Comparison of ENCODE assay signal across 25 mouse cellular contexts in genomic region chr6:136955240-136955639, GRCm38 (mm10). TPM values are rescaled to one million over a fixed set of nuclear protein-coding genes. Genes with fewer than 3 reads are reported as not detected.
A peak's percentile ranks its signal among the peaks of the same experiment; 100 is the strongest.
DNase-seq lines count a peak whose midpoint lies in the region; ATAC-seq and TF ChIP-seq lines count a peak whose summit lies in the region.
"Had no signal": no experiment of that assay in that cellular context is flagged by ENCODE, and none has a peak within 500 bp of the region (broad histone marks: within the 10 kb centered on the region; RNA-seq: fewer than 3 reads in every experiment).

No protein-coding gene starts in this region.

- 0 out of 2 replicates have a peak, but pooled peaks cover 3% of the 10 kb centered on the region for H3K4me1 ChIP-seq in liver, postnatal 0 days (ENCODE audit: insufficient read depth)
- no peaks in the 10 kb centered on the region; the same call in 1 of the 2 replicates for H3K4me1 ChIP-seq in liver, embryonic 12.5 days
- H3K4me1 ChIP-seq: embryonic facial prominence, embryonic 12.5 days; forebrain, embryonic 12.5 days had no signal

- H3K9ac ChIP-seq in liver, postnatal 0 days (replicated peaks), result no peak overlapping the region
- H3K9ac ChIP-seq in liver, embryonic 12.5 days, result no peak overlapping the region
- H3K9ac ChIP-seq: embryonic facial prominence, embryonic 12.5 days; forebrain, embryonic 12.5 days had no signal

- H3K4me2 ChIP-seq in liver, postnatal 0 days (ENCODE audit: low read depth, low read length), result no peak overlapping the region
- H3K4me2 ChIP-seq in liver, embryonic 12.5 days, result no peak overlapping the region
- H3K4me2 ChIP-seq: embryonic facial prominence, embryonic 12.5 days; forebrain, embryonic 12.5 days had no signal

- peak overlapping the region; percentile 62 for H3K27ac ChIP-seq in liver, postnatal 0 days (ENCODE audit: low read depth)
- no peak overlapping the region for H3K27ac ChIP-seq in liver, embryonic 12.5 days
- H3K27ac ChIP-seq: embryonic facial prominence, embryonic 10.5 days; embryonic facial prominence, embryonic 12.5 days; forebrain, embryonic 10.5 days; forebrain, embryonic 12.5 days had no signal

- no peak for TF ChIP-seq EP300 in liver, postnatal 0 days (IDR thresholded peaks at IDR 0.05; ENCODE audit: low read depth)

- TF ChIP-seq CTCF in liver, postnatal 0 days (IDR thresholded peaks at IDR 0.05; ENCODE audit: low read depth), result no peak

- no peak for DNase-seq in liver, postnatal 0 days
- DNase-seq: adrenal gland, adult 8-10 months; adrenal gland, postnatal 14 days; cerebellum, adult 11-12 months; cerebellum, adult 2 months; cerebellum, adult 9-10 months; cerebellum, postnatal 25 days had no signal

- WGBS in liver, postnatal 0 days (ENCODE audit: insufficient replicate concordance), result 45% methylated on average over 3 of the region's 3 CpGs
- WGBS in liver, embryonic 12.5 days (ENCODE audit: insufficient replicate concordance), result 55% methylated on average over 3 of the region's 3 CpGs

- H3K4me3 ChIP-seq in liver, postnatal 0 days (ENCODE audit: low read depth, low read length), result no peak overlapping the region
- H3K4me3 ChIP-seq in liver, embryonic 12.5 days, result no peak overlapping the region
- H3K4me3 ChIP-seq: embryonic facial prominence, embryonic 10.5 days; embryonic facial prominence, embryonic 12.5 days; erythroblast, embryonic 14.5 days; forebrain, embryonic 10.5 days; forebrain, embryonic 12.5 days had no signal

- no peak for ATAC-seq in liver, postnatal 0 days
- no peak for ATAC-seq in liver, embryonic 12.5 days
- peak; percentile 72 for ATAC-seq in granulocyte monocyte progenitor cell, adult 5-6 weeks (replicated peaks; ENCODE audit: poor library complexity, severe bottlenecking)
- peak; percentile 44 for ATAC-seq in megakaryocyte progenitor cell, adult 5-6 weeks (replicated peaks; ENCODE audit: poor library complexity)
- ATAC-seq in inflammation-experienced regulatory T-cells, adult 6 months, result no peak
- ATAC-seq in erythroblast, adult 5-6 weeks (replicated peaks; ENCODE audit: low FRiP score, poor library complexity, severe bottlenecking), result no peak
- ATAC-seq: activated CD4-positive, CD25-positive, alpha-beta regulatory T cell, adult 4 months; forebrain, embryonic 14.5 days; forebrain, embryonic 16.5 days; Patski had no signal

- H3K36me3 ChIP-seq in liver, postnatal 0 days (replicated peaks; ENCODE audit: insufficient read depth, low read length), result no peaks in the 10 kb centered on the region
- H3K36me3 ChIP-seq in liver, embryonic 12.5 days, result no peaks in the 10 kb centered on the region
- H3K36me3 ChIP-seq: embryonic facial prominence, embryonic 10.5 days; embryonic facial prominence, embryonic 12.5 days; forebrain, embryonic 10.5 days; forebrain, embryonic 12.5 days had no signal

- no peaks in the 10 kb centered on the region for H3K9me3 ChIP-seq in liver, postnatal 0 days (ENCODE audit: low read length)
- no peaks in the 10 kb centered on the region for H3K9me3 ChIP-seq in liver, embryonic 12.5 days (replicated peaks)
- H3K9me3 ChIP-seq: embryonic facial prominence, embryonic 10.5 days; embryonic facial prominence, embryonic 12.5 days; forebrain, embryonic 10.5 days; forebrain, embryonic 12.5 days had no signal

- H3K27me3 ChIP-seq in liver, postnatal 0 days (ENCODE audit: insufficient read depth, low read length), result no peaks in the 10 kb centered on the region
- H3K27me3 ChIP-seq in liver, embryonic 12.5 days (replicated peaks), result no peaks in the 10 kb centered on the region
- H3K27me3 ChIP-seq: embryonic facial prominence, embryonic 12.5 days; forebrain, embryonic 12.5 days; Patski had no signal

RNA-seq across cellular contexts. Expression of gene Arhgdib, which starts 13.5 kb away (rescaled TPM):
- polyA plus RNA-seq in liver, postnatal 0 days (2015; fragmentation: Nextera tagmentation; extraction: Ambion mirVana), result 190 and 192 TPM in 2 replicates
- polyA plus RNA-seq in liver, embryonic 12.5 days (2016; fragmentation: Nextera tagmentation; extraction: Ambion mirVana), result 120 and 122 TPM in 2 replicates
- total RNA-seq in granulocyte monocyte progenitor cell, adult 5-6 weeks (2014; fragmentation: Nextera tagmentation), result 1,912 and 2,149 TPM in 2 replicates
- 1,225 and 1,275 TPM in 2 replicates for total RNA-seq in granulocyte monocyte progenitor cell, adult 5-6 weeks (2017)
- total RNA-seq in megakaryocyte progenitor cell, adult 5-6 weeks (2015), result 2,686 and 2,904 TPM in 2 replicates
- 1,309 and 1,334 TPM in 2 replicates for total RNA-seq in megakaryocyte progenitor cell, adult 5-6 weeks (2017)
- 1,000 to 10,000 TPM; 2,255 to 2,929 (median 2,357) TPM for polyA plus RNA-seq in inflammation-experienced regulatory T-cells, adult 6 months (2017; shearing (Covaris generic))
- total RNA-seq in erythroblast, adult 5-6 weeks (2015; ENCODE audit: low replicate concordance), result 1,174 and 1,226 TPM in 2 replicates
- 299 and 335 TPM in 2 replicates for total RNA-seq in erythroblast, adult 5-6 weeks (2017; ENCODE audit: low replicate concordance)

RNA-seq across cellular contexts. Expression of gene Pde6h, which starts 31.6 kb away (rescaled TPM):
- 0.34 and 0.77 TPM in 2 replicates for polyA plus RNA-seq in liver, postnatal 0 days (2015; fragmentation: Nextera tagmentation; extraction: Ambion mirVana)
- polyA plus RNA-seq in liver, embryonic 12.5 days (2016; fragmentation: Nextera tagmentation; extraction: Ambion mirVana), result not detected in 2 replicates
- total RNA-seq in granulocyte monocyte progenitor cell, adult 5-6 weeks (2014; fragmentation: Nextera tagmentation), result not detected in 2 replicates
- 0.04 TPM in 1 of 2 replicates, not detected in the other for total RNA-seq in granulocyte monocyte progenitor cell, adult 5-6 weeks (2017)
- total RNA-seq in megakaryocyte progenitor cell, adult 5-6 weeks (2015), result 0.05 TPM in 1 of 2 replicates, not detected in the other
- total RNA-seq in megakaryocyte progenitor cell, adult 5-6 weeks (2017), result 0.03 and 0.08 TPM in 2 replicates
- not detected for polyA plus RNA-seq in inflammation-experienced regulatory T-cells, adult 6 months (2017; shearing (Covaris generic))
- total RNA-seq in erythroblast, adult 5-6 weeks (2015; ENCODE audit: low replicate concordance), result not detected in 2 replicates
- total RNA-seq in erythroblast, adult 5-6 weeks (2017; ENCODE audit: low replicate concordance), result not detected in 2 replicates
- total RNA-seq: adrenal gland, adult 18-20 months; adrenal gland, postnatal 36 days had no signal
- polyA plus RNA-seq: embryonic facial prominence, embryonic 10.5 days; embryonic facial prominence, embryonic 12.5 days; embryonic facial prominence, embryonic 14.5 days; erythroblast, embryonic 14.5 days; forebrain, embryonic 10.5 days; forebrain, embryonic 12.5 days; forebrain, embryonic 14.5 days; forebrain, embryonic 16.5 days had no signal

RNA-seq across cellular contexts. Expression of gene Erp27, which starts 33.3 kb away (rescaled TPM):
- 0.40 and 0.42 TPM in 2 replicates for polyA plus RNA-seq in liver, postnatal 0 days (2015; fragmentation: Nextera tagmentation; extraction: Ambion mirVana)
- 0.27 and 0.43 TPM in 2 replicates for polyA plus RNA-seq in liver, embryonic 12.5 days (2016; fragmentation: Nextera tagmentation; extraction: Ambion mirVana)
- 1.4 TPM in 1 of 2 replicates, not detected in the other for total RNA-seq in granulocyte monocyte progenitor cell, adult 5-6 weeks (2014; fragmentation: Nextera tagmentation)
- 0.77 TPM in 1 of 2 replicates, not detected in the other for total RNA-seq in granulocyte monocyte progenitor cell, adult 5-6 weeks (2017)
- total RNA-seq in megakaryocyte progenitor cell, adult 5-6 weeks (2015), result 1.0 and 4.4 TPM in 2 replicates
- 0.25 and 0.91 TPM in 2 replicates for total RNA-seq in megakaryocyte progenitor cell, adult 5-6 weeks (2017)
- 1 to 10 TPM; 1.1 to 2.1 (median 1.1) TPM for polyA plus RNA-seq in inflammation-experienced regulatory T-cells, adult 6 months (2017; shearing (Covaris generic))
- not detected in 2 replicates for total RNA-seq in erythroblast, adult 5-6 weeks (2015; ENCODE audit: low replicate concordance)
- 0.34 TPM in 1 of 2 replicates, not detected in the other for total RNA-seq in erythroblast, adult 5-6 weeks (2017; ENCODE audit: low replicate concordance)
- total RNA-seq: adrenal gland, adult 18-20 months; adrenal gland, postnatal 14 days; ES-E14 had no signal
- polyA plus RNA-seq: embryonic facial prominence, embryonic 10.5 days; erythroblast, embryonic 14.5 days; forebrain, embryonic 10.5 days; forebrain, embryonic 12.5 days had no signal

Comparison
In these comparisons a context has a peak if more than half of its experiments do, and no peak if none do; other contexts are left out.
1. ATAC-seq: peak in granulocyte monocyte progenitor cell, adult 5-6 weeks (single experiment) and megakaryocyte progenitor cell, adult 5-6 weeks (single experiment); none in liver, postnatal 0 days (single experiment), liver, embryonic 12.5 days (single experiment), inflammation-experienced regulatory T-cells, adult 6 months (single experiment) and erythroblast, adult 5-6 weeks (single experiment).